Mouse (Mus musculus): Measurements from ENCODE around the gene Fam193a. TPM values are rescaled to one million over a fixed set of nuclear protein-coding genes. Genes with fewer than 3 reads are reported as not detected.

Fam193a gene
- polyA plus RNA-seq, 1 experiment from 2014 or later = 8.5 TPM

GRCm38 (mm10) chr5:34501588-34501987 lies 131.9 kb downstream of the Fam193a start:
- no peaks in the 10 kb centered on the region for H3K27me3 ChIP-seq
- H3K9me3 ChIP-seq (replicated peaks) = no peaks in the 10 kb centered on the region
- H3K27ac ChIP-seq = no peak overlapping the region
- no peak overlapping the region for H3K4me3 ChIP-seq
- H3K36me3 ChIP-seq = peaks cover 17% of the 10 kb centered on the region
- H3K4me2 ChIP-seq = no peak overlapping the region
- H3K9ac ChIP-seq = no peak overlapping the region
- WGBS = 66% methylated on average over 3 of the region's 3 CpGs
- H3K4me1 ChIP-seq (replicated peaks) = no peaks in the 10 kb centered on the region
- no peak for ATAC-seq (replicated peaks; ENCODE audit: insufficient number of reproducible peaks, insufficient read depth, low FRiP score, low read depth)

- H3K4me1 ChIP-seq (replicated peaks) = no peaks in the 10 kb centered on the region
- whole genome bisulfite sequencing = 72% methylated on average over 1 of the region's 1 CpGs
- H3K27ac ChIP-seq = no peak overlapping the region
- H3K36me3 ChIP-seq = peaks cover 17% of the 10 kb centered on the region
- no peaks in the 10 kb centered on the region for H3K9me3 ChIP-seq (replicated peaks)
- no peak overlapping the region for H3K9ac ChIP-seq
- no peaks in the 10 kb centered on the region for H3K27me3 ChIP-seq
- H3K4me3 ChIP-seq = no peak overlapping the region
- no peak overlapping the region for H3K4me2 ChIP-seq
- ATAC-seq (replicated peaks; ENCODE audit: insufficient number of reproducible peaks, insufficient read depth, low FRiP score, low read depth) = no peak
These were observed 132.7 kb downstream of the Fam193a start for GRCm38 (mm10) chr5:34502411-34502810.

GRCm38 (mm10) chr5:34502821-34503220 lies 133.1 kb downstream of the Fam193a start:
- ATAC-seq (replicated peaks; ENCODE audit: insufficient number of reproducible peaks, insufficient read depth, low FRiP score, low read depth) = no peak
- no peak overlapping the region for H3K9ac ChIP-seq
- no peak overlapping the region for H3K4me2 ChIP-seq
- peaks cover 17% of the 10 kb centered on the region for H3K36me3 ChIP-seq
- no peaks in the 10 kb centered on the region for H3K27me3 ChIP-seq
- no peaks in the 10 kb centered on the region for H3K4me1 ChIP-seq (replicated peaks)
- no peaks in the 10 kb centered on the region for H3K9me3 ChIP-seq (replicated peaks)
- H3K4me3 ChIP-seq = no peak overlapping the region
- 69% methylated on average over 6 of the region's 6 CpGs for WGBS
- no peak overlapping the region for H3K27ac ChIP-seq

- H3K36me3 ChIP-seq = no peaks in the 10 kb centered on the region
- peaks cover 7% of the 10 kb centered on the region for H3K4me1 ChIP-seq (replicated peaks)
- no peak overlapping the region for H3K4me3 ChIP-seq
- WGBS = 90% methylated on average over 3 of the region's 3 CpGs
- peak overlapping the region; percentile 91 for H3K4me2 ChIP-seq
- H3K27ac ChIP-seq = no peak overlapping the region
- no peak for ATAC-seq (replicated peaks; ENCODE audit: insufficient number of reproducible peaks, insufficient read depth, low FRiP score, low read depth)
- H3K27me3 ChIP-seq = no peaks in the 10 kb centered on the region
- no peak overlapping the region for H3K9ac ChIP-seq
- no peaks in the 10 kb centered on the region for H3K9me3 ChIP-seq (replicated peaks)
These were observed 142.8 kb downstream of the Fam193a start for GRCm38 (mm10) chr5:34512486-34512885.

GRCm38 (mm10) chr5:34513466-34514217 lies 143.9 kb downstream of the Fam193a start, which contains the start of gene Tnip2:
Gene Tnip2, minus strand, starts transcription at chr5:34513991.
- Histone ChIP-seq H3K27ac (peak within 1 kb of the TSS; percentile 68), H3K9ac (peak within 1 kb of the TSS; percentile 81), H3K4me1 (replicated peaks) (peaks cover 7% of the 10 kb centered on the region), H3K9me3 (replicated peaks) (no peaks in the 10 kb centered on the region), H3K27me3 (no peaks in the 10 kb centered on the region), H3K4me2 (peak within 1 kb of the TSS; percentile 91), H3K4me3 (peak within 1 kb of the TSS; percentile 78), H3K36me3 (no peaks in the 10 kb centered on the region)
- peak; percentile 99 for ATAC-seq (replicated peaks; ENCODE audit: insufficient number of reproducible peaks, insufficient read depth, low FRiP score, low read depth)
- under 1% methylated on average over 63 of the region's 64 CpGs for WGBS

- ATAC-seq (replicated peaks; ENCODE audit: insufficient number of reproducible peaks, insufficient read depth, low FRiP score, low read depth) = peak; percentile 5
- Histone ChIP-seq H3K9ac (peak overlapping the region; percentile 38), H3K4me1 (replicated peaks) (peaks cover 7% of the 10 kb centered on the region), H3K27ac (0 out of 2 replicates have a peak overlapping the region, but pooled peaks have one; percentile 26), H3K4me3 (peak overlapping the region; percentile 78), H3K36me3 (no peaks in the 10 kb centered on the region), H3K9me3 (replicated peaks) (no peaks in the 10 kb centered on the region), H3K4me2 (peak overlapping the region; percentile 91), H3K27me3 (no peaks in the 10 kb centered on the region)
- WGBS = 21% methylated on average over 7 of the region's 7 CpGs
These were observed 144.5 kb downstream of the Fam193a start for GRCm38 (mm10) chr5:34514218-34514566.

GRCm38 (mm10) chr5:34515096-34515495 lies 145.4 kb downstream of the Fam193a start:
- H3K4me2 ChIP-seq = no peak overlapping the region
- H3K9ac ChIP-seq = no peak overlapping the region
- no peak overlapping the region for H3K4me3 ChIP-seq
- ATAC-seq (replicated peaks; ENCODE audit: insufficient number of reproducible peaks, insufficient read depth, low FRiP score, low read depth) = no peak
- no peaks in the 10 kb centered on the region for H3K36me3 ChIP-seq
- no peak overlapping the region for H3K27ac ChIP-seq
- H3K27me3 ChIP-seq = no peaks in the 10 kb centered on the region
- peaks cover 8% of the 10 kb centered on the region for H3K4me1 ChIP-seq (replicated peaks)
- H3K9me3 ChIP-seq (replicated peaks) = no peaks in the 10 kb centered on the region

GRCm38 (mm10) chr5:34517913-34518312 lies 148.2 kb downstream of the Fam193a start:
- 28% methylated on average over 3 of the region's 3 CpGs for WGBS
- no peak overlapping the region for H3K4me2 ChIP-seq
- H3K4me1 ChIP-seq (replicated peaks) = peaks cover 20% of the 10 kb centered on the region
- H3K27me3 ChIP-seq = no peaks in the 10 kb centered on the region
- ATAC-seq (replicated peaks; ENCODE audit: insufficient number of reproducible peaks, insufficient read depth, low FRiP score, low read depth) = no peak
- H3K36me3 ChIP-seq = no peaks in the 10 kb centered on the region
- no peak overlapping the region for H3K4me3 ChIP-seq
- no peak overlapping the region for H3K9ac ChIP-seq
- H3K9me3 ChIP-seq (replicated peaks) = no peaks in the 10 kb centered on the region
- no peak overlapping the region for H3K27ac ChIP-seq

GRCm38 (mm10) chr5:34519389-34519910 lies 149.7 kb downstream of the Fam193a start:
- Histone ChIP-seq H3K36me3 (no peaks in the 10 kb centered on the region), H3K27me3 (no peaks in the 10 kb centered on the region), H3K4me3 (no peak overlapping the region), H3K27ac (no peak overlapping the region), H3K4me2 (no peak overlapping the region), H3K9ac (no peak overlapping the region), H3K9me3 (replicated peaks) (no peaks in the 10 kb centered on the region), H3K4me1 (replicated peaks) (peaks cover 18% of the 10 kb centered on the region)
- no peak for ATAC-seq (replicated peaks; ENCODE audit: insufficient number of reproducible peaks, insufficient read depth, low FRiP score, low read depth)
- WGBS = 81% methylated on average over 9 of the region's 9 CpGs

- Histone ChIP-seq H3K4me2 (no peak overlapping the region), H3K27ac (peak overlapping the region; percentile 64)
These were observed 150.9 kb downstream of the Fam193a start for GRCm38 (mm10) chr5:34520458-34521209.

GRCm38 (mm10) chr5:34521337-34521736 lies 151.6 kb downstream of the Fam193a start:
- peaks cover 24% of the 10 kb centered on the region for H3K4me1 ChIP-seq (replicated peaks)
- H3K27me3 ChIP-seq = no peaks in the 10 kb centered on the region
- ATAC-seq (replicated peaks; ENCODE audit: insufficient number of reproducible peaks, insufficient read depth, low FRiP score, low read depth) = no peak
- 55% methylated on average over 3 of the region's 3 CpGs for WGBS
- H3K4me3 ChIP-seq = no peak overlapping the region
- no peaks in the 10 kb centered on the region for H3K9me3 ChIP-seq (replicated peaks)
- H3K9ac ChIP-seq = no peak overlapping the region
- H3K36me3 ChIP-seq = no peaks in the 10 kb centered on the region
- no peak overlapping the region for H3K4me2 ChIP-seq
- H3K27ac ChIP-seq = peak overlapping the region; percentile 64

More at GRCm38 (mm10) chr5:34520458-34521209, 150.9 kb downstream of the Fam193a start:
- ATAC-seq (replicated peaks; ENCODE audit: insufficient number of reproducible peaks, insufficient read depth, low FRiP score, low read depth) = no peak
- no peaks in the 10 kb centered on the region for H3K36me3 ChIP-seq
- no peaks in the 10 kb centered on the region for H3K27me3 ChIP-seq
- H3K9me3 ChIP-seq (replicated peaks) = no peaks in the 10 kb centered on the region
- H3K4me1 ChIP-seq (replicated peaks) = peaks cover 18% of the 10 kb centered on the region
- H3K4me3 ChIP-seq = no peak overlapping the region
- WGBS = 42% methylated on average over 11 of the region's 11 CpGs
- no peak overlapping the region for H3K9ac ChIP-seq
